Mouse (Mus musculus) CH12.LX (cell line): Measurements from ENCODE around the gene Amn. TPM values are rescaled to one million over a fixed set of nuclear protein-coding genes. Genes with fewer than 3 reads are reported as not detected.

Experiments
- DNase-seq: peaks from one replicate; pipeline ENCODE4 v3.0.0-alpha.2; 2013; ENCODE audit errors: extremely low read depth
- H3K27ac ChIP-seq: 2 replicates; pipeline ENCODE4 v1.5.1; 2012; ENCODE audit warnings: low read depth, mild to moderate bottlenecking, control low read depth, moderate library complexity; ENCODE audit not compliant: insufficient read depth
- H3K27me3 ChIP-seq: replicated peaks from 2 replicates; pipeline ENCODE3; 2012; ENCODE audit warnings: inconsistent platforms
- H3K36me3 ChIP-seq, 2 experiments: replicated peaks in 1 of 2; 2 replicates each; pipeline versions ENCODE3 to v1.6.1; 2012; ENCODE audit warnings: inconsistent platforms in 1 of 2, low read length in 1 of 2, mild to moderate bottlenecking in 1 of 2, mixed read lengths in 1 of 2, moderate library complexity in 1 of 2; ENCODE audit not compliant: control insufficient read depth in 1 of 2, insufficient read depth in 1 of 2
- H3K4me1 ChIP-seq, 2 experiments: 2 replicates each; pipeline ENCODE4 v1.6.1; 2012; ENCODE audit warnings: inconsistent platforms in 1 of 2, moderate library complexity in 1 of 2; ENCODE audit not compliant: insufficient read depth in 2 of 2, control insufficient read depth in 1 of 2
- H3K4me2 ChIP-seq: 2 replicates; pipeline ENCODE4 v1.6.1; 2012; ENCODE audit warnings: low read depth, mild to moderate bottlenecking, control low read depth; ENCODE audit not compliant: poor library complexity, insufficient read depth, severe bottlenecking
- H3K4me3 ChIP-seq, 3 experiments: fragments of 150-350 bp in 1 of 3; sonication (generic) in 1 of 3; replicated peaks in 1 of 3; 2 replicates each; pipeline versions ENCODE3 to v1.5.1; 2011 to 2012; ENCODE audit warnings: low read depth in 2 of 3, low read length in 2 of 3, mild to moderate bottlenecking in 2 of 3, moderate library complexity in 2 of 3, control low read depth in 1 of 3, improper control_type of control experiment in 1 of 3, inconsistent platforms in 1 of 3, mixed read lengths in 1 of 3; ENCODE audit not compliant: poor library complexity in 1 of 3
- H3K79me2 ChIP-seq: replicated peaks from 2 replicates; pipeline ENCODE4 v1.6.1; 2012; ENCODE audit warnings: mild to moderate bottlenecking, moderate library complexity; ENCODE audit not compliant: control insufficient read depth, poor library complexity, insufficient read depth, severe bottlenecking; ENCODE audit errors: extremely low read depth
- H3K9ac ChIP-seq: 2 replicates; pipeline ENCODE4 v1.6.1; 2012; ENCODE audit warnings: low read depth, mild to moderate bottlenecking, control low read depth, moderate library complexity; ENCODE audit not compliant: insufficient read depth
- H3K9me3 ChIP-seq: replicated peaks from 2 replicates; pipeline ENCODE3; 2012; ENCODE audit warnings: low read length, inconsistent platforms, mixed read lengths
- BHLHE40 ChIP-seq: IDR thresholded peaks from 2 replicates; pipeline ENCODE4 v1.6.1; 2011; ENCODE audit warnings: mild to moderate bottlenecking, low read depth, low read length, improper control_type of control experiment
- CHD1 ChIP-seq: IDR thresholded peaks from 2 replicates; pipeline ENCODE4 v1.6.1; 2012; ENCODE audit warnings: low read depth, low read length, improper control_type of control experiment, inconsistent platforms
- CTCF ChIP-seq, 2 experiments: IDR thresholded peaks in 1 of 2; conservative IDR thresholded peaks in 1 of 2; 2 replicates each; pipeline ENCODE4 v1.5.1; 2011 to 2012; ENCODE audit warnings: low read depth in 2 of 2, low read length in 2 of 2, improper control_type of control experiment in 1 of 2, inconsistent platforms in 1 of 2, mild to moderate bottlenecking in 1 of 2, moderate library complexity in 1 of 2
- E2F4 ChIP-seq: IDR thresholded peaks from 2 replicates; pipeline ENCODE4 v1.6.1; 2011; ENCODE audit warnings: low read depth, low read length, improper control_type of control experiment; ENCODE audit not compliant: insufficient replicate concordance
- ELF1 ChIP-seq: IDR thresholded peaks from 2 replicates; pipeline ENCODE4 v1.6.1; 2014; ENCODE audit warnings: low read depth, mild to moderate bottlenecking, inconsistent platforms, low read length, improper control_type of control experiment
- EP300 ChIP-seq: IDR thresholded peaks from 2 replicates; pipeline ENCODE4 v1.6.1; 2011; ENCODE audit warnings: low read length, improper control_type of control experiment
- ETS1 ChIP-seq: conservative IDR thresholded peaks from 2 replicates; pipeline ENCODE4 v1.6.1; 2012; ENCODE audit warnings: low read depth, mild to moderate bottlenecking, inconsistent platforms, low read length, improper control_type of control experiment, moderate library complexity
- HCFC1 ChIP-seq: IDR thresholded peaks from 2 replicates; pipeline ENCODE4 v1.6.1; 2012; ENCODE audit warnings: low read depth, mild to moderate bottlenecking, inconsistent platforms, low read length, improper control_type of control experiment
- IRF4 ChIP-seq: IDR thresholded peaks from 2 replicates; pipeline ENCODE4 v1.6.1; 2014; ENCODE audit warnings: low read depth, mild to moderate bottlenecking, inconsistent platforms, low read length, improper control_type of control experiment
- JUND ChIP-seq: conservative IDR thresholded peaks from 2 replicates; pipeline ENCODE4 v1.6.1; 2011; ENCODE audit warnings: low read depth, low read length, improper control_type of control experiment
- KAT2A ChIP-seq: IDR thresholded peaks from 2 replicates; pipeline ENCODE4 v1.6.1; 2012; ENCODE audit warnings: low read length, improper control_type of control experiment, inconsistent platforms; ENCODE audit not compliant: insufficient replicate concordance
- MAFK ChIP-seq: IDR thresholded peaks from 2 replicates; pipeline ENCODE4 v1.6.1; 2011; ENCODE audit warnings: low read length, improper control_type of control experiment; ENCODE audit not compliant: insufficient replicate concordance
- MAX ChIP-seq: IDR thresholded peaks from 2 replicates; pipeline ENCODE4 v1.6.1; 2011; ENCODE audit warnings: low read length, improper control_type of control experiment
- MAZ ChIP-seq: IDR thresholded peaks from 2 replicates; pipeline ENCODE4 v1.6.1; 2012; ENCODE audit warnings: low read depth, mild to moderate bottlenecking, inconsistent platforms, low read length, improper control_type of control experiment, moderate library complexity
- MEF2A ChIP-seq: IDR thresholded peaks from 2 replicates; pipeline ENCODE4 v1.6.1; 2014; ENCODE audit warnings: low read depth, mild to moderate bottlenecking, inconsistent platforms, low read length, improper control_type of control experiment, borderline replicate concordance
- MXI1 ChIP-seq: IDR thresholded peaks from 2 replicates; pipeline ENCODE4 v1.6.1; 2011; ENCODE audit warnings: mild to moderate bottlenecking, low read depth, low read length, improper control_type of control experiment
- NELFE ChIP-seq: IDR thresholded peaks from 2 replicates; pipeline ENCODE4 v1.6.1; 2011; ENCODE audit warnings: low read depth, low read length, improper control_type of control experiment
- NRF1 ChIP-seq: IDR thresholded peaks from 2 replicates; pipeline ENCODE4 v1.6.1; 2014; ENCODE audit warnings: low read depth, mild to moderate bottlenecking, inconsistent platforms, low read length, improper control_type of control experiment, moderate library complexity
- PAX5 ChIP-seq: IDR thresholded peaks from 2 replicates; pipeline ENCODE4 v1.6.1; 2012; ENCODE audit warnings: low read length, inconsistent platforms, mixed read lengths
- POLR2A ChIP-seq: IDR thresholded peaks from 2 replicates; pipeline ENCODE4 v1.6.1; 2011; ENCODE audit warnings: low read depth, mild to moderate bottlenecking, improper control_type of control experiment, low read length
- POLR2AphosphoS2 ChIP-seq: IDR thresholded peaks from 2 replicates; pipeline ENCODE4 v1.6.1; 2011; ENCODE audit warnings: low read depth, low read length, improper control_type of control experiment
- RAD21 ChIP-seq: IDR thresholded peaks from 2 replicates; pipeline ENCODE4 v1.6.1; 2011; ENCODE audit warnings: low read depth, mild to moderate bottlenecking, low read length, improper control_type of control experiment, moderate library complexity
- RCOR1 ChIP-seq: conservative IDR thresholded peaks from 2 replicates; pipeline ENCODE4 v1.6.1; 2012; ENCODE audit warnings: low read depth, mild to moderate bottlenecking, inconsistent platforms, low read length, improper control_type of control experiment
- SIN3A ChIP-seq: IDR thresholded peaks from 2 replicates; pipeline ENCODE4 v1.6.1; 2012; ENCODE audit warnings: low read length, improper control_type of control experiment, inconsistent platforms
- TBP ChIP-seq: conservative IDR thresholded peaks from 2 replicates; pipeline ENCODE4 v1.6.1; 2011; ENCODE audit warnings: low read depth, low read length, improper control_type of control experiment
- TCF12 ChIP-seq: IDR thresholded peaks from 2 replicates; pipeline ENCODE4 v1.6.1; 2014; ENCODE audit warnings: low read depth, mild to moderate bottlenecking, inconsistent platforms, low read length, improper control_type of control experiment
- UBTF ChIP-seq: IDR thresholded peaks from 2 replicates; pipeline ENCODE4 v1.6.1; 2012; ENCODE audit warnings: low read depth, mild to moderate bottlenecking, inconsistent platforms, low read length, improper control_type of control experiment, moderate library complexity
- USF1 ChIP-seq: IDR thresholded peaks from 2 replicates; pipeline ENCODE4 v1.6.1; 2014; ENCODE audit warnings: low read depth, mild to moderate bottlenecking, inconsistent platforms, low read length, improper control_type of control experiment
- USF2 ChIP-seq: conservative IDR thresholded peaks from 2 replicates; pipeline ENCODE4 v1.6.1; 2011; ENCODE audit warnings: low read depth, low read length, improper control_type of control experiment
- ZC3H11A ChIP-seq: IDR thresholded peaks from 2 replicates; pipeline ENCODE4 v1.6.1; 2012; ENCODE audit warnings: low read depth, mild to moderate bottlenecking, inconsistent platforms, low read length, improper control_type of control experiment
- ZKSCAN1 ChIP-seq: IDR thresholded peaks from 2 replicates; pipeline ENCODE4 v1.6.1; 2012; ENCODE audit warnings: low read depth, inconsistent platforms, low read length, improper control_type of control experiment, borderline replicate concordance
- ZMIZ1 ChIP-seq: IDR thresholded peaks from 2 replicates; pipeline ENCODE4 v1.6.1; 2012; ENCODE audit warnings: low read depth, mild to moderate bottlenecking, inconsistent platforms, low read length, improper control_type of control experiment
- ZNF384 ChIP-seq: IDR thresholded peaks from 2 replicates; pipeline ENCODE4 v1.6.1; 2012; ENCODE audit warnings: low read depth, low read length, improper control_type of control experiment, inconsistent platforms
- dilution Hi-C: fragments of 300-500 bp; cut with MboI; formaldehyde crosslinking; loops from 2 replicates; pipeline ENCODE4 v1.14.3; 2020; ENCODE audit warnings: low sequenced_read_pairs; ENCODE audit not compliant: extremely low pct_unique_long_range_greater_than_20kb, extremely low pct_ligation_motif_present
- in situ Hi-C: fragments of 300-500 bp; cut with MboI; formaldehyde crosslinking; loops from 3 replicates; pipeline ENCODE4 v1.14.3; 2019; ENCODE audit warnings: low sequenced_read_pairs, low pct_ligation_motif_present, low pct_unique_long_range_greater_than_20kb, mixed read lengths
- polyA plus RNA-seq: library from polyadenylated mRNA; unstranded; fragments of >175 nt; gene quantifications from 2 replicates; pipeline ENCODE4 v1.2.1, GENCODE M21; 2012; ENCODE audit warnings: low read depth; ENCODE audit not compliant: insufficient read length
- total RNA-seq, 2 experiments: library from RNA; depleted of rRNA; stranded (reverse); fragments of 300-350 nt in 1 of 2; fragments of >200 nt in 1 of 2; gene quantifications; 2 replicates each; pipeline ENCODE4 v1.2.3; 2012 to 2014

Amn gene
- total and polyA plus RNA-seq, 3 experiments: 0.55 to 0.62 (median 0.61) TPM

DNA sequence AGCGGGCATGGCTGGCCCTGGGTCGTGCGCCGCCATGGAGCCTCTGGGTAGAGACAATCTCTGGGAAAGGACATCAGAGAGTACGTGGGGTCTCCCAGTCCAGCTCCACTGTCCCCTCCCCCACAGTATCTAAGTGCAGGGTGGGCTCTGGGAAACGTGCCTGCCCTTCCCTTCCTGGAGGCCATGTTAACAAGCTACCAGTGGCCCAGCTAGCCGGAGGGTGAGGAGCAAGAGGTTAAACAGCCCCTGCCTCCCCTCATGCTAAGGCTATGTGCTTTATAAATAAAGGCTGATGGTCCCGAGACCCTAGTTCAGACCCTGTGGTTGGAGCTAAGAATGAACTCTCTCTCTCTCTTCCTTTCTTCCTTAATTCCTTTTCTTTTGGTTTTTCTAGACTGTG, 1.1 kb downstream of the Amn start:
- Histone ChIP-seq H3K9ac (no peak overlapping the region), H3K4me1 (peaks cover 4 to 13% of the 10 kb centered on the region in 2 experiments; a peak in 2 of 4 replicates), H3K36me3 (peaks cover 36 to 74% of the 10 kb centered on the region in 2 experiments), H3K4me2 (no peak overlapping the region), H3K9me3 (peaks cover 8% of the 10 kb centered on the region), H3K27ac (no peak overlapping the region), H3K79me2 (no peaks in the 10 kb centered on the region), H3K4me3 (no peak overlapping the region), H3K27me3 (no peaks in the 10 kb centered on the region)
- dilution Hi-C loops (no loop called here), in situ Hi-C loops (loop anchor here (10.0 kb wide), 1 partner anchor 143 kb away; the partner anchor contains the start of gene Exoc3l4)
- TF ChIP-seq EP300 (no peak), E2F4 (no peak), ZKSCAN1 (no peak), USF2 (no peak), MXI1 (no peak), CTCF (conservative IDR thresholded peaks at IDR 0.05 in 1 of 2, IDR thresholded peaks at IDR 0.05 in 1 of 2; ENCODE audit: low read depth in 2 of 2, low read length in 2 of 2) (no peak), JUND (no peak), USF1 (no peak), TCF12 (no peak), POLR2AphosphoS2 (no peak), CHD1 (no peak), SIN3A (no peak), IRF4 (no peak), RAD21 (no peak), NELFE (no peak), BHLHE40 (no peak), MAFK (no peak), ZC3H11A (no peak)
- no peak for DNase-seq

DNA sequence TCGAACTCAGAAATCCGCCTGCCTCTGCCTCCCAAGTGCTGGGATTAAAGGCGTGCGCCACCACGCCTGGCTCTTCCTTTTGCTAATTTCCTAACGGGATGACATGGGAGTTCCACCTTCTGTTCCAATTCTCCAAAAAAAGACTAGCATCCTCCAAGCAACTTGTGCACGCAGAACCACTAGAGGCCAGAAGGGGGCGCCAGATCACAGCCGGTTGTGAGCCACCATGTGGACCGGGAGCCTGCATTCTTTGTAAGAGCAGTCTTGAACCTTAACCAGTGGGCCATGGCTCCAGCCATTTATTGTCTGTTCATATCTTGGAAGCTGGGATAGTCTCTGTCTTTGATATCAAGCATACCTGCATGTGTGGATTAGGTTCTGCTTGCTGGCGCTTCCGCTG, 1.5 kb downstream of the Amn start:
- Histone ChIP-seq H3K9ac (no peak overlapping the region), H3K27ac (no peak overlapping the region)
- no peak for TF ChIP-seq ZKSCAN1
- TF ChIP-seq EP300: no peak
- peak; percentile 52 for TF ChIP-seq IRF4
- no peak for TF ChIP-seq USF1
- no peak for TF ChIP-seq MAFK
- TF ChIP-seq ZNF384: no peak
- no peak for TF ChIP-seq UBTF
- TF ChIP-seq MAZ: no peak
- no peak for TF ChIP-seq ZC3H11A
- TF ChIP-seq MEF2A: no peak
- TF ChIP-seq ELF1: no peak
- no peak for TF ChIP-seq KAT2A
- no peak for TF ChIP-seq NRF1
- no peak for TF ChIP-seq ETS1
- TF ChIP-seq ZMIZ1: no peak
- TF ChIP-seq JUND: no peak
- no peak for TF ChIP-seq RCOR1
- TF ChIP-seq TBP: no peak
- TF ChIP-seq HCFC1: no peak
- TF ChIP-seq SIN3A: no peak
- TF ChIP-seq MXI1: 0 out of 2 replicates have a peak, but pooled peaks have one; percentile 28
- TF ChIP-seq MAX: peak; percentile 88
- no peak for TF ChIP-seq PAX5
- no peak for TF ChIP-seq POLR2A

More for the DNA sequence above, 1.5 kb downstream of the Amn start:
- DNase-seq: peak; percentile 79
- Histone ChIP-seq H3K27me3 (no peaks in the 10 kb centered on the region), H3K36me3 (peaks cover 33 to 71% of the 10 kb centered on the region in 2 experiments), H3K79me2 (no peaks in the 10 kb centered on the region), H3K9me3 (peaks cover 8% of the 10 kb centered on the region), H3K4me2 (no peak overlapping the region), H3K4me3 (no peak overlapping the region), H3K4me1 (peaks cover 4 to 13% of the 10 kb centered on the region in 2 experiments; a peak in 2 of 4 replicates)
- in situ Hi-C loops: loop anchor here (10.0 kb wide), 1 partner anchor 142 kb away; the partner anchor contains the start of gene Exoc3l4
- dilution Hi-C loops: no loop called here
